Mouse (Mus musculus) lung, postnatal 14 days (tissue): ENCODE measurements around the gene E2f4.
"Not testable (repeated sequence)": the region's sequence is repeated elsewhere in the genome, so short reads cannot be mapped to it uniquely, and the experiment has no call there.

Source experiments
- DNase-seq: peaks from one replicate; pipeline ENCODE4 v3.0.0; 2021

E2f4 gene

DNA sequence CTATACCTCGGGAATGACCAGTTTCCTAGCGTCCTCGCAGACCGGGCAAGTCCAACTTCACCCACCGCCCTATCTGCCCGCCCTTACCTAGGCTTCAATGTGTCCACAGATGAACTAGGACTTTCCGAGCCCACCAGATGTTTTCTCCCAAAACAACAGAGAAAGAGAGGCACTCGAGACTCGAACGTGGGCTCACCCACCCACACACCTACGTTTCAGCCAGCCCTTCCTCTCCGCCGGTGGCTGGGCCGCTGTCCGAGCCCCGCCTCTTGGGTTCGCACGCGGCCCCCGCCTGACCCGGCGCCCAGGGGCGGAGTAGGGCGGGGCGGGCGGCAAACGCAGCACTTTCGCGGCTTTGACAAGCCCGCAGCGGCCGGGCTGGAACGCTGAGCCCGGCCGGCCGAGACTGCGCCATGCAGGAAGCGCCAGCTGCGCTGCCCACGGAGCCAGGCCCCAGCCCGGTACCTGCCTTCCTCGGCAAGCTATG lies 28.0 kb upstream of the E2f4 start, which contains the start of gene Hsf4:
TSS of gene Hsf4 (plus strand) at position 341 of the 487 bp plus-strand sequence.
- DNase-seq: peak; percentile 75

DNA sequence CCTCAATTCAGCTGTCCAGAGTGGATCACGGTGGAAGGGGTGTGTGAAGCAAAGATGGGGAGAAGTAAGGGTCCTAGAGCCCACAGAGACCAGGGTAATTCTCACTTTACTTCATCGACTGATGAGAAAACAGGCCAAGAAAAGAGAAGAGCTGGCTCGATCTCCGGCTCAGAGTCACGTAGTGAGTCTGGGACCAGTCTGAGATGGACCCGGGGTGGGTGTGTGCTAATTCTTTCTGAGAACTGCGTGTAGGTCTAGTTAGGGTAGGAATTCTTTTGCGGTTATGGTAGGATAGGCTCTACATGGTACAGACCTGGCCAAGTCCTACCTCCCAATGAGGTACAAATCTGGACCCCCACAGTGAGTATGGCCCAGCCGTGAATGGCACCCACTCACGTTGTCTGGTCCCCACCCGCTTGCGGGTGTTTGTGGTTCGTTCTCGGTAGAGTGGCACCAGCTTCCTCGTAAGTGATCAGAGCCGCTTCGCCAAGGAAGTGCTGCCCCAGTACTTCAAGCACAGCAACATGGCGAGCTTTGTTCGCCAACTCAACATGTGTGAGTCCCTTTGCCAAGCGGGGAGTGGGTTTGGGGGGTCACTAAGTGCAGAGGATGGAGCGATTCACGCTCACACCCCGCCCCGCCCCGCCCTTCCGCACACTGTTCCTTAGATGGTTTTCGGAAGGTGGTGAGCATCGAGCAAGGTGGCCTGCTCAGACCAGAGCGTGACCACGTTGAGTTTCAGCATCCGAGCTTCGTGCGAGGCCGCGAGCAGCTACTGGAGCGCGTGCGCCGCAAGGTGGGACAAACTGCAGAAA lies 27.2 kb upstream of the E2f4 start:
- DNase-seq: no peak

DNA sequence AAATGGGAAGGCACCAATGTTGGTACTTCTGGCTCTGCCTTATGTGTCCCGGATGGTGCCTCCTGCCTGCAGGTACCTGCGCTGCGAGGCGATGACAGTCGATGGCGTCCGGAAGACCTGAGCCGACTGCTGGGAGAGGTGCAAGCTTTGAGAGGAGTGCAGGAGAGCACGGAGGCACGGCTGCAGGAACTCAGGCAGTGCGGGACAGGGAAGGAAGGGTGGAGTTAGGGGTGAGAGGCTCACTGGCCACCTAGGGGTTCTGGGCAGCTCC lies 26.6 kb upstream of the E2f4 start:
- DNase-seq: no peak

GRCm38 (mm10) chr8:105275387-105275786 lies 22.1 kb upstream of the E2f4 start:
- DNase-seq: no peak

GRCm38 (mm10) chr8:105275840-105276239 lies 21.6 kb upstream of the E2f4 start, which contains the start of gene Nol3:
TSS of gene Nol3 (plus strand) at chr8:105276140.
- no peak for DNase-seq

GRCm38 (mm10) chr8:105276292-105277120 lies 21.0 kb upstream of the E2f4 start:
- peak; percentile 67 for DNase-seq

DNA sequence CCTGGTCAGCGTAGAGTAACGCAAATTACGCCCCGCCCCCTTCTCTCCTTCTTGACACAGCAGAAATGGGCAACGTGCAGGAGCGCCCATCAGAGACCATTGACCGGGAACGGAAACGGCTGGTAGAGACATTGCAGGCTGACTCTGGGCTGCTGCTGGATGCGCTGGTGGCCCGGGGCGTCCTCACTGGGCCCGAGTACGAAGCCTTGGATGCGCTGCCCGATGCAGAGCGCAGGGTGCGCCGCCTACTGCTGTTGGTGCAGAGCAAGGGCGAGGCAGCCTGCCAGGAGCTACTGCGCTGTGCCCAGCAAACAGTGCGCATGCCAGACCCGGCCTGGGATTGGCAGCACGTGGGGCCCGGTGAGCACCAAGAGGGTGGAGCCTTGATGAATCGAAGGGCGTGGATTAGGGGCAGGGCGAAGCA lies 18.5 kb upstream of the E2f4 start:
- peak; percentile 82 for DNase-seq

DNA sequence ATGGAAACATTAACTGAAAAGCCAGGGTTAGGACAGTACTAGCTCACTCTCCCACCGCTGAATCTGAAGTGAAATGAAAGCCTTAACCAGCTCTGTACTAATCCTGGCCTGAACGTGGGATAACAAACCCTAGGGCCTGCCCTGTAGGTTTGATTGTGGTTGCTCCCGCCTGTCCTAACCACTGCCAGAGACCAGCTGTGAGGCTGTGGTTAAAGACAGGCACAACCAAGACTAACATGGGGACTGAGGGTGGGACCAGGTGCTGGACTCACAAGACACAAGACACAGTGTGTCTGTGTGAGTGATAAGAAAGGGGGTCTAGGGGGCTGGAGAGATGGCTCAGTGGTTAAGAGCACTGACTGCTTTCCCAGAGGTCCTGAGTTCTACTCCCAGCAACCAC lies 16.9 kb upstream of the E2f4 start:
- DNase-seq: no peak

DNA sequence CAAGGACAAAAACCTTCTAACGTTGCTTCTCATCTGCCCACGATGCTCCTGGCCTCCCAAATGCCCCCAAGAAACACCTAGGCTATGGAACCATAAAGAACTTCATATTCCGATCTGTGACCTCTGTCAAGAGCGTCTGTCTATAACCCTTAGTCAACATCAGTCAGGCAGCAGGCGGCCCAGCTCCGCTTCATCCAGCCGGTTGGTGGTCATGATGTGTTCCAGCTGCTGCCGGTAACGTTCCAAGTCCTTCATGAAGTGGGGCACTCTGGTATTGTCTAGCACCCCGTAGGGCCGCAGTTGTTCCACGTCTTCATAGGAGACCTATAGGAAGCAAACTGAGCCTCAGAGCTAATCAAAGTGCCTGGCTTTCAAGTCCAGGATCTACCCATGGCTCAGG lies 15.6 kb upstream of the E2f4 start:
- peak; percentile 64 for DNase-seq

DNA sequence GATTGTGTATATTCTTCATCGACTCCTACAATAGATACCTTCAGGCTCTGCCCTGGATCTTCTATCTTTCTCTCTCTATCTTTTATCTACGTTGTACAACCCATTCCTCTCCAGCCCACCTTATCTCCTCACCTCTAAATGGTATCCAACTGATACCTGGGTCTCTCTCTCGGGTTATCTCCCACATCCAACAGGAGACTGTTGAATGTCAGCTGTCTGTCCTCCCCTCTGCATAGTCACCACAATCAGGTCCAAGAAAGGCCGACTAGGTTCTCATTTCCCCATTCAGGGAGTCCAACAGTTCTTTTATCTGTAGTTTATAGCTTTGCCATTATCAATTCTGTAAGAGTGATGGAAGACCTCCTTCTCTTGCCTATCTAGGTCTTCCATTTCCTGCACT lies 15.2 kb upstream of the E2f4 start:
- DNase-seq: no peak

DNA sequence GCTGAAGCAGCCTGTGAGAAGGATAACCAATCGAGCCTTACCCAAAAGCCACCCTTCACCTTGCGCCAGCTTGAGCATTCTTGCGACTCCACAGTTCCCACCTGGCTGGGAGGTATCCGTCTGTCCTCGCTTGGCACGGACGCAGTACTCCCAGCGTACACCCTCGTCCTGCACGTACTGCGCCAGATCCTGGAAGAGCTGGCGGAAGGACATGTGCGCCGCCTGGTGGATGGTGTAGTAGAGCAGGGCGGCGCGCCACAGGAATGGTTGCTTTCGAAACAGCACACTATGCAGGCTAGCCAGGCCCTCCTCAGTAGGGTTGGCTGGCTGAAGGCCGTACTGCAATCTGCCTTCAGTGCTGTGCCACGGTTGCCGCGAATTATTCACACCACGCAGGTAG lies 14.4 kb upstream of the E2f4 start:
- DNase-seq: peak; percentile 80

DNA sequence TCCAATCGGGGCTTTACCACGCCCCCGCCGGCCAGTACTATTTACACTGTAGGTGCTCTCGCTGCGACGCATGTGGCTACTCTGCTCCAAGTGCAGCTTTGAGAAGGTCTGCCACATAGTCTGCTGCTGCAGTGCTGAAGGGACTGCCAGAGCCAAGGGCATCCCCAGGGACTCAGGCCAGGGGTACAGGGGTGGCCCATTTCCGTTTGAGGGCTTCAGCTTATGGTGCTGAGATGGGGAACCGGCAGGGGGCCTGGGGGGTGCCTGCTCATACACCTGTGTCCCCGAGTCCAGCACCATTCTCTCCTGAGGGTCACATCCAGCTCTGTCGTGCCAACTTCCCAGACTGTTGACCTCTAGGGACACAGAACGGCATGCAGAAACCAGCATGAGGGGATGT lies 11.9 kb upstream of the E2f4 start:
- DNase-seq: no peak

DNA sequence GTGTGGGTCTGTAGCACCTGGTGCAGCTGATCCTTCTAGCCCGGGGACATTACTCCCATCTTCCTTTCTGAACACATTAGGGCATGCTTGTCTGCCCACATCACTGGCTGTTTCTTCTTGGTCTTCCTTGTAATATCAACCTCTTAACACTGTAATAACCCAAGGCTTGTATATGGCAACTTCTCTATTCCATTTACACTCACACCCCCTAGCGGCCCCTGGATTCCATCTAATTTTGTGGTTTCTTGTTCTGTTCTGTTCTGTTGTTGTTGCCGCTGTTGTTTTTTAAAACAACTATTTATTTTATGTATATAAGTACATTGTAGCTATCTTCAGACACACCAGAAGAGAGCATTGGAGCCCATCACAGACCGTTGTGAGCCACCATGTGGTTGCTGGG lies 10.6 kb upstream of the E2f4 start:
- DNase-seq: no peak

DNA sequence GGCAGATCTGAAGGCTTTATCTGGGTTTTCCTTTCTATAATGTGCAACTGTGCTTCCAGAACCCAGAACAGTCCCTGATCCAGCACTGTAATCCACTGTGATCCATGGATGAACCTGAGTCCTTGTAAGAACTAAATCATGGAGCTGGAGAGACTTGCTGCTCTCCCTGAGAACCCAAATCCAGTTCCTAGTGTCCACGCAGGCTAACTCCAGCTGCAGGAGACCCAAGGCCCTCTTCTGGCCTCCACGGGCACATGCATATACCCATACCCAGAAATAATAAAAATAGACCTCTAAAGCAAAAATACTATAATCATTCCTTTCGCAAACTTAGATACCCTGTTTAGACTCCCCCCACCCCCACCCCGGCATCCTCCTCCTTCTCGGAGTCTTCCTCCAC lies 9.2 kb upstream of the E2f4 start:
- no peak for DNase-seq

DNA sequence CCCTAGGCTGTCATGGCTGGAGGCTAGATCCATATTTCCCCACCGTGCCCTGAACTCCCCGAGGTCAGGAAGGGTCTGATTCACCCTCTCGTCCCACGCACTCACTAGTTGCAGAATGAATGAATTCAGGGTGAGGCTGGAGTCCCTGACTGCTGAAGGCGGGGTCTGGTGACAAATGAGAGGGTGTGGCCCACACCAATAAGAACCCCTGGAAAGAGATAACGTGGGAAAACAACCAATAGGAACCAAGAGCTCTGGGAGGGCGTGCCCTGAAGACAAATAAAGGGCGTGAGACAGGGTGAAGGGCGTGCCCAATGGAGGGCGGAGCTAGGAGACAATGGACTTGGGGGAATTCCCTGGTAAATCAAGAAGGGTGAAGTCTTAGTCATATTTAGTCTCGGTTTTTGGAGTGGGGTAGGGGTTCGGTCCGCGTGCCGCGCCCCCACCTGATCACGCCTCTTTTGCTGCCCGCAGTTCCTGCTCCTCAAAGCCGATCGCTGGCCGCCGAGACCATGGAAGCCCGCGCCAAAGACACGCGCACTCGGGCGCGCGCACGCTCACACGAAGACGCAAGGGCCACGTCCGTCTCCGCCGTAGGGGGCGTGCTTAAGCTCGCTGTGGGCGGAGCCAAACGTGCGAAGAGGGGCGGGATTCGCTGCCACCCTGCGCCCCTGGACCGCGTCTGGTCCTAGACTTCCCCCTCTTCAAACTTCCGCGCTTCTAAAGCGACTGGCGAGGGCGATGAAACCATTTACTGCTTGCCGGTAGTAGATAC lies 8.3 kb upstream of the E2f4 start:
- peak; percentile 93 for DNase-seq

GRCm38 (mm10) chr8:105289805-105290460 lies 7.5 kb upstream of the E2f4 start, which contains the start of gene 4931428F04Rik:
TSS of gene 4931428F04Rik (minus strand) at chr8:105289864.
- peak; percentile 50 for DNase-seq

DNA sequence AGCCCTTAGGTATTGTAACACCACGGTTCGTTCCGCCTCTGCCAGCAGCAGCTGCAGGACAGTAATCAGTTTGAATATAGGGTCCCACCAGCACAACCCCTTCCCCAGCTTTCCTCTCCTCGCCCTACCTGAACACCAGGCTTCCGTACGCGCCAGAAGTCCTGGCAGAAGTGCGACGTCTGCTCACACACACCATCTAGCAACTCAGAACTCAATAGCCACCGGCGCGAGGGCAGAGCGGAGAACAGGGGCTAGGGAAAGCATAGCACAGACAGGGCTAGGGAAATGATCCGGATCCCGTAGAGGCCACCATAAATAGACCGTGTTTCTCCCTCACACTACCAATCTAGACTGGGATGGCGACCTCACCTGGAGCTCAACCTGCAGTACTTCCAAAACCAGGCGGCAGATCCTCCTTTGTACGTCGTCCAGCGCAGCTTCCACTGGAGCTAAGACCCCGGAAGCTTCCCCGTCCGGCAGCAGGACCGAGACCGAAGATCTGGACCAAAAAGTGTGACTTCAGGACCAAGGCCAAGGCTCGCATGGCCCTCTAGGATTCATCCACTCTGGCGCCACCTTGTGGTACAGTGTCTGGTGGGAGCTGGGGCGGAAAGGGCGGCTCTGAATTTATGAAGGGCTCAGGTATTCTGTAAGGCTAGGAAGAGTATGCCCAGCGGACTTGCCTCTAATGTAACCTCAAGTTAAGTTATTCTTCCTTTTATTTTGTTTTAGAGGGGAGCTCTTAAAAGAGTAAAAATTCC lies 6.7 kb upstream of the E2f4 start:
- peak; percentile 98 for DNase-seq

DNA sequence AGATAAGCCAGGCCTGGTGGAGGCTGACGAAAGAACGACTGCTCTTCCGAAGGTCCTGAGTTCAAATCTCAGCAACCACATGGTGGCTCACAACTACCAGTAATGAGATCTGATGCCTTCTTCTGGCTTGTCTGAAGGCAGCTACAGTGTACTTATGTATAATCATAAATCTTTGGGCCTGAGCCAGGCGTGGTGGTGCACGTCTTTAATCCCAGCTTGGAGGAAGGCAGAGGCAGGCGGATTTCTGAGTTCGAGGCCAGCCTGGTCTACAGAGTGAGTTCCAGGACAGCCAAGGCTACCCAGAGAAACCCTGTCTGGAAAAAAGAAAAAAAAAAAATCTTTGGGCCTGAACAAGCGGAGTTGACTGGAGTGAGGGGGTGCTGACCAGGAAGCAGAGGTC lies 6.1 kb upstream of the E2f4 start:
- DNase-seq: not testable (repeated sequence)

GRCm38 (mm10) chr8:105291802-105292201 lies 5.7 kb upstream of the E2f4 start:
- not testable (repeated sequence) for DNase-seq

DNA sequence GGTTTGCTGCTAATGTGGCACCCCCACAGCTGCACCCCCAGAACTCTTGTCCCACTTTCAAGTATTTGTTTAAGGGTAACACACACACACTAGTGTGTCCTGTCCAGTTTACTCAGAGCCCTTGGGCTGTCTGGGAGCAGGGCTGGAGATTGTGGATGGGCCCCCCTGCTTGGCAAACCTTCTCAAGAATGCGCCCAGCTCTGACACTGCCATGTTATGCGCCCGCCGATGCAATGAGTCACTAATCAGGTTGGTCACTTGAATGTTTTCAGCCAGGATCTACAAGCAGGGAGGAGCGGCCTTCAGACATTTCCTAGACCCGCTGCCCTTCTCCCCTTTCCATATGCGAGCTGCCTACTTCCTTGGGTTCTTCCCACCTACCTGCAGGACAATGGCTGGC lies 5.0 kb upstream of the E2f4 start:
- no peak for DNase-seq

DNA sequence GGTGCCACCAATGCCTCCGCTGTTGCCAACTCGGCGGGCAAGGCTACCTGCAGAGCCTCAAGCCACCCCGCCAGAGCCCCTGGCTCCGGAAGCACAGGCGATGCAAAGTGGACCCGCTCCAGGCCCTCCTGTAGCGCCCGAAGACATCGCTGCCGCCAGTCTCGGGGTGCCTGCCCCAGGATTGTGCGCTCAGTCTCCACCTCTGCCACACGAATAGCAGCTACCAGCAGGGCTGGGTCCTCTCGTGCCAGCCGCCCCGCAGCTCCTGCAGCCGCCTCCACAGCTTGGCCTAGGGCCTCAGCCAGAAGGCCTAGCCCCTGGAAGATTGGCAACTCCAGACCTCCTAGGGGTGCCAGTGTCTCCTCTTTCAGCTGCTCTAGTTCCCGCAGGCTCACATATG lies 4.1 kb upstream of the E2f4 start:
- no peak for DNase-seq

DNA sequence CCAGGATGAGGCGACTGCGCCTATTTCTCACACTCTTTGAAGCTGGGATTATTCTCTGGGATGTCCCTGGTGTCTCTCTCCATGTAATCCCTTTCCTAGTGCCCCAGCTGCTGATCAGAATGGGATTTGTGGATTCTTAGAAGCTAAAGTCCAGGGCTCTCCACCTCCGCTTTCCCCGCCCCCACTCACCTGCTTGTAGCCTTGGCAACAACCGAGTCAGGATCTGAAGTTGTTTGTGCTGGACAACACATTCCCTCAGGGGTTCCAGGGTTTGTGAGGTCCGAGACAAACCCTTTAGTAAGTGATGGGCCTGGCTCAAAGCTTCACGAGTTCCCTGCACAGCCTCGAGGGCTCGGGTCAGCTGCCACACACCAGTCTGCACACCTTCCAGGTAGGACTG lies 2.7 kb upstream of the E2f4 start:
- no peak for DNase-seq
